Comparison of ENCODE assay signal across 15 mouse cellular contexts in genomic region chr11:94952169-94952568, GRCm38 (mm10). TPM values are rescaled to one million over a fixed set of nuclear protein-coding genes. Genes with fewer than 3 reads are reported as not detected.
DNase-seq lines count a peak whose midpoint lies in the region; ATAC-seq and TF ChIP-seq lines count a peak whose summit lies in the region.
"Had no signal": no experiment of that assay in that cellular context is flagged by ENCODE, and none has a peak within 500 bp of the region (broad histone marks: within the 10 kb centered on the region; RNA-seq: fewer than 3 reads in every experiment).

No protein-coding gene starts in this region.

- 0 out of 2 replicates have a peak, but pooled peaks cover 2% of the 10 kb centered on the region for H3K27me3 ChIP-seq in liver, postnatal 0 days (ENCODE audit: insufficient read depth, low read length)
- H3K27me3 ChIP-seq in hindbrain, embryonic 11.5 days (ENCODE audit: control insufficient read depth, insufficient read depth, low read length), result no peaks in the 10 kb centered on the region
- no peaks in the 10 kb centered on the region for H3K27me3 ChIP-seq in neural tube, embryonic 12.5 days (replicated peaks)

- H3K4me2 ChIP-seq in liver, postnatal 0 days (ENCODE audit: low read depth, low read length), result no peak overlapping the region
- no peak overlapping the region for H3K4me2 ChIP-seq in hindbrain, embryonic 11.5 days (replicated peaks; ENCODE audit: low read depth, low read length)
- H3K4me2 ChIP-seq in neural tube, embryonic 12.5 days (replicated peaks), result no peak overlapping the region

- no peak overlapping the region for H3K9ac ChIP-seq in liver, postnatal 0 days (replicated peaks)
- no peak overlapping the region for H3K9ac ChIP-seq in hindbrain, embryonic 11.5 days (ENCODE audit: low read depth, low read length)
- H3K9ac ChIP-seq in neural tube, embryonic 12.5 days, result no peak overlapping the region

- no peaks in the 10 kb centered on the region for H3K36me3 ChIP-seq in liver, postnatal 0 days (replicated peaks; ENCODE audit: insufficient read depth, low read length)
- no peaks in the 10 kb centered on the region for H3K36me3 ChIP-seq in hindbrain, embryonic 11.5 days (ENCODE audit: control insufficient read depth, insufficient read depth, low read length)
- H3K36me3 ChIP-seq in neural tube, embryonic 12.5 days, result no peaks in the 10 kb centered on the region
- H3K36me3 ChIP-seq: G1E had no signal

- peak; percentile 11 for DNase-seq in liver, postnatal 0 days
- DNase-seq in liver, result no peak
- peak; percentile 47 for DNase-seq in embryo, embryonic 9.5 days (ENCODE audit: extremely low spot score)
- peak; percentile 48 for DNase-seq in hindbrain, embryonic 11.5 days (ENCODE audit: low spot score)
- DNase-seq in left cerebral cortex, postnatal 25 days (ENCODE audit: low spot score in 2 of 2), result no peak
- DNase-seq in adrenal gland, adult 2 months, result no peak
- DNase-seq: adrenal gland, postnatal 36 days; thymus, postnatal 36 days had no signal

- no peaks in the 10 kb centered on the region for H3K4me1 ChIP-seq in liver, postnatal 0 days (ENCODE audit: insufficient read depth)
- H3K4me1 ChIP-seq in hindbrain, embryonic 11.5 days (replicated peaks; ENCODE audit: control insufficient read depth, insufficient read depth, low read length), result peaks cover 4% of the 10 kb centered on the region; the same call in 1 of the 2 replicates
- H3K4me1 ChIP-seq in neural tube, embryonic 12.5 days, result no peaks in the 10 kb centered on the region; the same call in 1 of the 2 replicates

- WGBS in liver, postnatal 0 days (ENCODE audit: insufficient replicate concordance), result 30% methylated on average over 6 of the region's 6 CpGs
- WGBS in hindbrain, embryonic 11.5 days, result 11% methylated on average over 6 of the region's 6 CpGs
- 4% methylated on average over 6 of the region's 6 CpGs for WGBS in neural tube, embryonic 12.5 days

- TF ChIP-seq EP300 in liver, postnatal 0 days (IDR thresholded peaks at IDR 0.05; ENCODE audit: low read depth), result no peak

- no peak overlapping the region for H3K27ac ChIP-seq in liver, postnatal 0 days (ENCODE audit: low read depth)
- H3K27ac ChIP-seq in hindbrain, embryonic 11.5 days (ENCODE audit: low read depth, low read length), result 0 out of 2 replicates have a peak overlapping the region, but pooled peaks have one; percentile 3
- no peak overlapping the region for H3K27ac ChIP-seq in neural tube, embryonic 12.5 days

- ATAC-seq in liver, postnatal 0 days, result no peak
- ATAC-seq in hindbrain, embryonic 11.5 days (ENCODE audit: low FRiP score), result 0 out of 2 replicates have a peak, but pooled peaks have one; percentile 40
- ATAC-seq in neural tube, embryonic 12.5 days (ENCODE audit: low FRiP score, low read depth), result peak; percentile 37; the same call in 1 of the 2 replicates
- ATAC-seq in monocyte, adult 5-6 weeks (replicated peaks; ENCODE audit: insufficient number of reproducible peaks, low FRiP score, low TSS enrichment, poor library complexity, severe bottlenecking), result no peak

- H3K4me3 ChIP-seq in liver, postnatal 0 days (ENCODE audit: low read depth, low read length), result no peak overlapping the region
- no peak overlapping the region for H3K4me3 ChIP-seq in hindbrain, embryonic 11.5 days (ENCODE audit: low read depth, low read length)
- H3K4me3 ChIP-seq in neural tube, embryonic 12.5 days, result no peak overlapping the region

- no peak for TF ChIP-seq CTCF in liver, postnatal 0 days (IDR thresholded peaks at IDR 0.05; ENCODE audit: low read depth)

- intact Hi-C loops in left cerebral cortex, postnatal 25 days (cut with DNase I), result no loop called here

- no peaks in the 10 kb centered on the region for H3K9me3 ChIP-seq in liver, postnatal 0 days (ENCODE audit: low read length)
- no peaks in the 10 kb centered on the region for H3K9me3 ChIP-seq in hindbrain, embryonic 11.5 days (ENCODE audit: control insufficient read depth, low read length)
- H3K9me3 ChIP-seq in neural tube, embryonic 12.5 days, result no peaks in the 10 kb centered on the region
- H3K9me3 ChIP-seq: G1E had no signal

RNA-seq across cellular contexts. Expression of gene Hils1, which starts 15.2 kb away (rescaled TPM):
- not detected in 2 replicates for polyA plus RNA-seq in liver, postnatal 0 days (2015; fragmentation: Nextera tagmentation; extraction: Ambion mirVana)
- polyA plus RNA-seq in hindbrain, embryonic 11.5 days (2014; fragmentation: Nextera tagmentation; extraction: Ambion mirVana), result not detected in 2 replicates
- polyA plus RNA-seq in neural tube, embryonic 12.5 days (2016; fragmentation: Nextera tagmentation; extraction: Ambion mirVana), result not detected in 2 replicates
- total RNA-seq in left cerebral cortex, postnatal 25 days (2021), result not detected
- total RNA-seq in monocyte, adult 5-6 weeks (2017), result 2.5 TPM in 1 of 3 replicates, not detected in the others
- total RNA-seq in adrenal gland, adult 2 months (2021), result not detected
- not detected in 2 replicates for polyA plus RNA-seq in adrenal gland, adult 2 months (2012; rRNA removed)
- total RNA-seq: adrenal gland, postnatal 36 days; G1E; gastrocnemius, postnatal 4 days; layer of hippocampus, postnatal 25 days had no signal
- polyA plus RNA-seq: cortical plate, adult 2 months; G1E; liver, embryonic 16.5 days had no signal

RNA-seq across cellular contexts. Expression of gene Col1a1, which starts 16.1 kb away (rescaled TPM):
- 29.8 and 37.8 TPM in 2 replicates for polyA plus RNA-seq in liver, postnatal 0 days (2015; fragmentation: Nextera tagmentation; extraction: Ambion mirVana)
- polyA plus RNA-seq in hindbrain, embryonic 11.5 days (2014; fragmentation: Nextera tagmentation; extraction: Ambion mirVana), result 122 and 135 TPM in 2 replicates
- 209 and 219 TPM in 2 replicates for polyA plus RNA-seq in neural tube, embryonic 12.5 days (2016; fragmentation: Nextera tagmentation; extraction: Ambion mirVana)
- total RNA-seq in left cerebral cortex, postnatal 25 days (2021), result 10 to 100 TPM; 22.8 to 31.9 TPM
- total RNA-seq in monocyte, adult 5-6 weeks (2017), result not detected in 3 replicates
- total RNA-seq in adrenal gland, adult 2 months (2021), result 10 to 100 TPM; 34.5 to 82.8 TPM
- polyA plus RNA-seq in adrenal gland, adult 2 months (2012; rRNA removed), result 40.1 and 42.9 TPM in 2 replicates
- polyA plus RNA-seq: G1E had no signal

RNA-seq across cellular contexts. Expression of gene Sgca, which starts 24.0 kb away (rescaled TPM):
- 0.13 and 0.96 TPM in 2 replicates for polyA plus RNA-seq in liver, postnatal 0 days (2015; fragmentation: Nextera tagmentation; extraction: Ambion mirVana)
- polyA plus RNA-seq in hindbrain, embryonic 11.5 days (2014; fragmentation: Nextera tagmentation; extraction: Ambion mirVana), result 0.11 and 0.29 TPM in 2 replicates
- polyA plus RNA-seq in neural tube, embryonic 12.5 days (2016; fragmentation: Nextera tagmentation; extraction: Ambion mirVana), result 0.80 and 0.90 TPM in 2 replicates
- under 1 TPM in 1 of 2 experiments, not detected in 1; 0.46 TPM for total RNA-seq in left cerebral cortex, postnatal 25 days (2021)
- not detected in 3 replicates for total RNA-seq in monocyte, adult 5-6 weeks (2017)
- total RNA-seq in adrenal gland, adult 2 months (2021), result not detected
- polyA plus RNA-seq in adrenal gland, adult 2 months (2012; rRNA removed), result 0.79 and 0.95 TPM in 2 replicates
- total RNA-seq: adrenal gland, postnatal 36 days had no signal
- polyA plus RNA-seq: G1E had no signal

RNA-seq across cellular contexts. Expression of gene Ppp1r9b, which starts 38.7 kb away (rescaled TPM):
- polyA plus RNA-seq in liver, postnatal 0 days (2015; fragmentation: Nextera tagmentation; extraction: Ambion mirVana), result 5.7 and 6.1 TPM in 2 replicates
- 12.4 and 16.2 TPM in 2 replicates for polyA plus RNA-seq in hindbrain, embryonic 11.5 days (2014; fragmentation: Nextera tagmentation; extraction: Ambion mirVana)
- 18.2 and 19.7 TPM in 2 replicates for polyA plus RNA-seq in neural tube, embryonic 12.5 days (2016; fragmentation: Nextera tagmentation; extraction: Ambion mirVana)
- 100 to 1,000 TPM; 675 to 703 TPM for total RNA-seq in left cerebral cortex, postnatal 25 days (2021)
- 127 to 216 TPM (median 141 TPM) in 3 replicates for total RNA-seq in monocyte, adult 5-6 weeks (2017)
- total RNA-seq in adrenal gland, adult 2 months (2021), result 100 to 1,000 TPM; 101 to 148 TPM
- polyA plus RNA-seq in adrenal gland, adult 2 months (2012; rRNA removed), result 61.6 and 64.6 TPM in 2 replicates

RNA-seq across cellular contexts. Expression of gene Samd14, which starts 57.5 kb away (rescaled TPM):
- 14.5 and 16.1 TPM in 2 replicates for polyA plus RNA-seq in liver, postnatal 0 days (2015; fragmentation: Nextera tagmentation; extraction: Ambion mirVana)
- 46.1 and 47.6 TPM in 2 replicates for polyA plus RNA-seq in hindbrain, embryonic 11.5 days (2014; fragmentation: Nextera tagmentation; extraction: Ambion mirVana)
- polyA plus RNA-seq in neural tube, embryonic 12.5 days (2016; fragmentation: Nextera tagmentation; extraction: Ambion mirVana), result 101 and 106 TPM in 2 replicates
- total RNA-seq in left cerebral cortex, postnatal 25 days (2021), result 10 to 100 TPM; 30.8 to 31.1 TPM
- total RNA-seq in monocyte, adult 5-6 weeks (2017), result 0.38 to 1.5 TPM in 2 of 3 replicates, not detected in the other
- 1 to 10 TPM; 2.5 to 4.5 TPM for total RNA-seq in adrenal gland, adult 2 months (2021)
- 12.9 and 13.5 TPM in 2 replicates for polyA plus RNA-seq in adrenal gland, adult 2 months (2012; rRNA removed)

Comparison
In these comparisons a context has a peak if more than half of its experiments do, and no peak if none do; other contexts are left out.
1. DNase-seq: peak in liver, postnatal 0 days (single experiment), embryo, embryonic 9.5 days (single experiment) and hindbrain, embryonic 11.5 days (single experiment); none in liver (single experiment), left cerebral cortex, postnatal 25 days (0 of 2) and adrenal gland, adult 2 months (single experiment).
2. ATAC-seq: peak in hindbrain, embryonic 11.5 days (single experiment) and neural tube, embryonic 12.5 days (single experiment); none in liver, postnatal 0 days (single experiment) and monocyte, adult 5-6 weeks (single experiment).